Mouse (Mus musculus): ENCODE measurements around the gene Olfr313. TPM values are rescaled to one million over a fixed set of nuclear protein-coding genes. Genes with fewer than 3 reads are reported as not detected.
"Not testable (repeated sequence)": the region's sequence is repeated elsewhere in the genome, so short reads cannot be mapped to it uniquely, and the experiment has no call there.

Gene Olfr313
- not detected in 2 replicates for polyA plus RNA-seq (2014; fragmentation: Nextera tagmentation; extraction: Ambion mirVana)

GRCm38 (mm10) chr11:58814700-58815099 lies at the start of gene Olfr313:
Gene Olfr313, plus strand, starts transcription at chr11:58815000.
- H3K27ac ChIP-seq (ENCODE audit: low read depth, low read length); H3K27me3 ChIP-seq (ENCODE audit: control insufficient read depth, insufficient read depth, low read length); H3K36me3 ChIP-seq (ENCODE audit: control insufficient read depth, insufficient read depth, low read length); H3K9me3 ChIP-seq (ENCODE audit: control insufficient read depth, low read length); DNase-seq (ENCODE audit: low spot score); H3K9ac ChIP-seq (ENCODE audit: low read length); H3K4me1 ChIP-seq (ENCODE audit: control insufficient read depth, insufficient read depth, low read length); H3K4me2 ChIP-seq (ENCODE audit: low read depth); ATAC-seq (ENCODE audit: insufficient read depth, low FRiP score, low TSS enrichment); H3K4me3 ChIP-seq (ENCODE audit: low read depth, low read length): not testable (repeated sequence)
- WGBS = 73% methylated on average over 1 of the region's 1 CpGs

- ATAC-seq (ENCODE audit: insufficient read depth, low FRiP score, low TSS enrichment) (no peak), DNase-seq (ENCODE audit: low spot score) (no peak)
- Histone ChIP-seq H3K9me3 (ENCODE audit: control insufficient read depth, low read length) (no peaks in the 10 kb centered on the region), H3K4me3 (ENCODE audit: low read depth, low read length) (no peak within 1 kb of the TSS), H3K27me3 (ENCODE audit: control insufficient read depth, insufficient read depth, low read length) (no peaks in the 10 kb centered on the region), H3K36me3 (ENCODE audit: control insufficient read depth, insufficient read depth, low read length) (no peaks in the 10 kb centered on the region), H3K9ac (ENCODE audit: low read length) (no peak within 1 kb of the TSS), H3K27ac (ENCODE audit: low read depth, low read length) (no peak within 1 kb of the TSS), H3K4me2 (ENCODE audit: low read depth) (no peak within 1 kb of the TSS), H3K4me1 (ENCODE audit: control insufficient read depth, insufficient read depth, low read length) (no peaks in the 10 kb centered on the region)
Observed at GRCm38 (mm10) chr11:58772888-58773287, 41.9 kb upstream of the Olfr313 start, which contains the start of gene Olfr315. Gene Olfr315, plus strand, starts transcription at chr11:58773188.

GRCm38 (mm10) chr11:58782480-58783089 lies 32.2 kb upstream of the Olfr313 start, which contains the start of gene Olfr314:
Gene Olfr314, plus strand, starts transcription at chr11:58782952.
- Histone ChIP-seq H3K9ac (ENCODE audit: low read length) (no peak within 1 kb of the TSS), H3K36me3 (ENCODE audit: control insufficient read depth, insufficient read depth, low read length) (no peaks in the 10 kb centered on the region), H3K4me1 (ENCODE audit: control insufficient read depth, insufficient read depth, low read length) (no peaks in the 10 kb centered on the region), H3K4me2 (ENCODE audit: low read depth) (no peak within 1 kb of the TSS), H3K4me3 (ENCODE audit: low read depth, low read length) (no peak within 1 kb of the TSS), H3K9me3 (ENCODE audit: control insufficient read depth, low read length) (no peaks in the 10 kb centered on the region), H3K27ac (ENCODE audit: low read depth, low read length) (no peak within 1 kb of the TSS), H3K27me3 (ENCODE audit: control insufficient read depth, insufficient read depth, low read length) (no peaks in the 10 kb centered on the region)
- DNase-seq (ENCODE audit: low spot score) (no peak), ATAC-seq (ENCODE audit: insufficient read depth, low FRiP score, low TSS enrichment) (no peak)
- WGBS = 86% methylated on average over 6 of the region's 6 CpGs

GRCm38 (mm10) chr11:58784182-58784581 lies 30.6 kb upstream of the Olfr313 start:
- Histone ChIP-seq H3K9me3 (ENCODE audit: control insufficient read depth, low read length) (no peaks in the 10 kb centered on the region), H3K4me2 (ENCODE audit: low read depth) (no peak overlapping the region), H3K9ac (ENCODE audit: low read length) (no peak overlapping the region), H3K4me1 (ENCODE audit: control insufficient read depth, insufficient read depth, low read length) (no peaks in the 10 kb centered on the region), H3K27ac (ENCODE audit: low read depth, low read length) (no peak overlapping the region), H3K4me3 (ENCODE audit: low read depth, low read length) (no peak overlapping the region), H3K36me3 (ENCODE audit: control insufficient read depth, insufficient read depth, low read length) (no peaks in the 10 kb centered on the region), H3K27me3 (ENCODE audit: control insufficient read depth, insufficient read depth, low read length) (no peaks in the 10 kb centered on the region)
- no peak for ATAC-seq (ENCODE audit: insufficient read depth, low FRiP score, low TSS enrichment)
- WGBS = 89% methylated on average over 2 of the region's 2 CpGs
- no peak for DNase-seq (ENCODE audit: low spot score)

GRCm38 (mm10) chr11:58787651-58788050 lies 27.1 kb upstream of the Olfr313 start:
- H3K9ac ChIP-seq (ENCODE audit: low read length) = no peak overlapping the region
- no peaks in the 10 kb centered on the region for H3K4me1 ChIP-seq (ENCODE audit: control insufficient read depth, insufficient read depth, low read length)
- no peak for ATAC-seq (ENCODE audit: insufficient read depth, low FRiP score, low TSS enrichment)
- DNase-seq (ENCODE audit: low spot score) = no peak
- no peaks in the 10 kb centered on the region for H3K36me3 ChIP-seq (ENCODE audit: control insufficient read depth, insufficient read depth, low read length)
- H3K27me3 ChIP-seq (ENCODE audit: control insufficient read depth, insufficient read depth, low read length) = no peaks in the 10 kb centered on the region
- H3K4me3 ChIP-seq (ENCODE audit: low read depth, low read length) = no peak overlapping the region
- H3K4me2 ChIP-seq (ENCODE audit: low read depth) = no peak overlapping the region
- no peaks in the 10 kb centered on the region for H3K9me3 ChIP-seq (ENCODE audit: control insufficient read depth, low read length)
- no peak overlapping the region for H3K27ac ChIP-seq (ENCODE audit: low read depth, low read length)
- 90% methylated on average over 10 of the region's 10 CpGs for WGBS

- 89% methylated on average over 8 of the region's 8 CpGs for WGBS
Observed at GRCm38 (mm10) chr11:58788346-58788745, 26.5 kb upstream of the Olfr313 start.

GRCm38 (mm10) chr11:58789532-58789931 lies 25.3 kb upstream of the Olfr313 start:
- Histone ChIP-seq H3K9me3 (ENCODE audit: control insufficient read depth, low read length) (no peaks in the 10 kb centered on the region), H3K36me3 (ENCODE audit: control insufficient read depth, insufficient read depth, low read length) (no peaks in the 10 kb centered on the region), H3K4me2 (ENCODE audit: low read depth) (no peak overlapping the region), H3K27me3 (ENCODE audit: control insufficient read depth, insufficient read depth, low read length) (no peaks in the 10 kb centered on the region), H3K27ac (ENCODE audit: low read depth, low read length) (no peak overlapping the region), H3K4me3 (ENCODE audit: low read depth, low read length) (no peak overlapping the region), H3K4me1 (ENCODE audit: control insufficient read depth, insufficient read depth, low read length) (no peaks in the 10 kb centered on the region), H3K9ac (ENCODE audit: low read length) (no peak overlapping the region)
- DNase-seq (ENCODE audit: low spot score) (no peak), ATAC-seq (ENCODE audit: insufficient read depth, low FRiP score, low TSS enrichment) (no peak)
- WGBS = 39% methylated on average over 3 of the region's 3 CpGs

More at GRCm38 (mm10) chr11:58788346-58788745, 26.5 kb upstream of the Olfr313 start:
- no peak overlapping the region for H3K4me3 ChIP-seq (ENCODE audit: low read depth, low read length)
- no peak for ATAC-seq (ENCODE audit: insufficient read depth, low FRiP score, low TSS enrichment)
- H3K27me3 ChIP-seq (ENCODE audit: control insufficient read depth, insufficient read depth, low read length) = no peaks in the 10 kb centered on the region
- H3K9me3 ChIP-seq (ENCODE audit: control insufficient read depth, low read length) = no peaks in the 10 kb centered on the region
- H3K27ac ChIP-seq (ENCODE audit: low read depth, low read length) = no peak overlapping the region
- no peaks in the 10 kb centered on the region for H3K36me3 ChIP-seq (ENCODE audit: control insufficient read depth, insufficient read depth, low read length)
- DNase-seq (ENCODE audit: low spot score) = no peak
- H3K4me1 ChIP-seq (ENCODE audit: control insufficient read depth, insufficient read depth, low read length) = no peaks in the 10 kb centered on the region
- H3K4me2 ChIP-seq (ENCODE audit: low read depth) = no peak overlapping the region
- no peak overlapping the region for H3K9ac ChIP-seq (ENCODE audit: low read length)

- no peak overlapping the region for H3K9ac ChIP-seq (ENCODE audit: low read length)
- H3K27ac ChIP-seq (ENCODE audit: low read depth, low read length) = no peak overlapping the region
- H3K27me3 ChIP-seq (ENCODE audit: control insufficient read depth, insufficient read depth, low read length) = no peaks in the 10 kb centered on the region
- DNase-seq (ENCODE audit: low spot score) (no peak), ATAC-seq (ENCODE audit: insufficient read depth, low FRiP score, low TSS enrichment) (no peak)
- no peaks in the 10 kb centered on the region for H3K36me3 ChIP-seq (ENCODE audit: control insufficient read depth, insufficient read depth, low read length)
- no peak overlapping the region for H3K4me3 ChIP-seq (ENCODE audit: low read depth, low read length)
- no peaks in the 10 kb centered on the region for H3K9me3 ChIP-seq (ENCODE audit: control insufficient read depth, low read length)
- H3K4me1 ChIP-seq (ENCODE audit: control insufficient read depth, insufficient read depth, low read length) = no peaks in the 10 kb centered on the region
- no peak overlapping the region for H3K4me2 ChIP-seq (ENCODE audit: low read depth)
- WGBS = 72% methylated on average over 2 of the region's 2 CpGs
Observed at GRCm38 (mm10) chr11:58790053-58790452, 24.7 kb upstream of the Olfr313 start.

- ATAC-seq (ENCODE audit: insufficient read depth, low FRiP score, low TSS enrichment) = no peak
- no peaks in the 10 kb centered on the region for H3K9me3 ChIP-seq (ENCODE audit: control insufficient read depth, low read length)
- 89% methylated on average over 6 of the region's 6 CpGs for WGBS
- no peaks in the 10 kb centered on the region for H3K27me3 ChIP-seq (ENCODE audit: control insufficient read depth, insufficient read depth, low read length)
- no peaks in the 10 kb centered on the region for H3K4me1 ChIP-seq (ENCODE audit: control insufficient read depth, insufficient read depth, low read length)
- H3K27ac ChIP-seq (ENCODE audit: low read depth, low read length) = no peak overlapping the region
- H3K4me2 ChIP-seq (ENCODE audit: low read depth) = no peak overlapping the region
- DNase-seq (ENCODE audit: low spot score) = no peak
- no peak overlapping the region for H3K9ac ChIP-seq (ENCODE audit: low read length)
- no peaks in the 10 kb centered on the region for H3K36me3 ChIP-seq (ENCODE audit: control insufficient read depth, insufficient read depth, low read length)
- no peak overlapping the region for H3K4me3 ChIP-seq (ENCODE audit: low read depth, low read length)
Observed at GRCm38 (mm10) chr11:58790646-58791045, 24.2 kb upstream of the Olfr313 start.
